Mouse (Mus musculus) limb, embryonic 12.5 days (tissue): ENCODE measurements around the gene Prepl. TPM values are rescaled to one million over a fixed set of nuclear protein-coding genes. Genes with fewer than 3 reads are reported as not detected.

ENCODE experiments used
- ATAC-seq: fragments of 200-750 bp; cut with Nextera tagmentation; 2 replicates; pipeline ENCODE4 v1.8.0; 2017; ENCODE audit warnings: low read depth, moderate TSS enrichment; ENCODE audit not compliant: insufficient number of reproducible peaks, insufficient read depth, low FRiP score, low TSS enrichment
- H3K27ac ChIP-seq: fragments of 300-500 bp; sonication (generic); 2 replicates; pipeline ENCODE4 v1.5.1; 2016; ENCODE audit warnings: mild to moderate bottlenecking, moderate library complexity
- H3K27me3 ChIP-seq: fragments of 300-500 bp; sonication (generic); 2 replicates; pipeline ENCODE4 v1.6.1; 2016; ENCODE audit warnings: mild to moderate bottlenecking, moderate library complexity
- H3K36me3 ChIP-seq: fragments of 300-500 bp; sonication (generic); 2 replicates; pipeline ENCODE4 v1.6.1; 2016; ENCODE audit warnings: mild to moderate bottlenecking, moderate library complexity
- H3K4me1 ChIP-seq: fragments of 300-500 bp; sonication (generic); replicated peaks from 2 replicates; pipeline ENCODE4 v1.6.1; 2016
- H3K4me2 ChIP-seq: fragments of 300-500 bp; sonication (generic); 2 replicates; pipeline ENCODE4 v1.6.1; 2016; ENCODE audit warnings: mild to moderate bottlenecking, moderate library complexity
- H3K4me3 ChIP-seq: fragments of 300-500 bp; sonication (generic); replicated peaks from 2 replicates; pipeline ENCODE4 v1.5.1; 2016; ENCODE audit warnings: mild to moderate bottlenecking
- H3K9ac ChIP-seq: fragments of 300-500 bp; sonication (generic); replicated peaks from 2 replicates; pipeline ENCODE4 v1.6.1; 2016; ENCODE audit warnings: mild to moderate bottlenecking, moderate library complexity
- H3K9me3 ChIP-seq: fragments of 300-500 bp; sonication (generic); 2 replicates; pipeline ENCODE4 v1.6.1; 2016; ENCODE audit warnings: mild to moderate bottlenecking, moderate library complexity
- WGBS: fragments of 180-500 bp; shearing (Covaris S2); methylation state at CpG from one replicate; pipeline ENCODE4 v1.1.7; 2016; 5-methylcytosine and 5-hydroxymethylcytosine counted together
- polyA plus RNA-seq: library from polyadenylated mRNA; unstranded; fragments of >200 nt; fragmentation: Nextera tagmentation; extraction: Ambion mirVana; gene quantifications from 2 replicates; pipeline ENCODE4 v1.2.1, GENCODE M21; 2016

Prepl gene
- polyA plus RNA-seq, 1 experiment from 2014 or later, result 28.7 TPM

GRCm38 (mm10) chr17:85023247-85024167 is 66.5 kb downstream of the Prepl start:
- ATAC-seq, result 0 out of 2 replicates have a peak, but pooled peaks have one; percentile 37
- Histone ChIP-seq H3K27ac (no peak overlapping the region), H3K4me1 (no peaks in the 10 kb centered on the region), H3K27me3 (no peaks in the 10 kb centered on the region), H3K4me2 (no peak overlapping the region), H3K4me3 (no peak overlapping the region), H3K9ac (no peak overlapping the region), H3K9me3 (no peaks in the 10 kb centered on the region), H3K36me3 (peaks cover 12% of the 10 kb centered on the region; the same call in 1 of the 2 replicates)
- 73% methylated on average over 22 of the region's 22 CpGs for WGBS

GRCm38 (mm10) chr17:85020343-85020742 is 69.7 kb downstream of the Prepl start:
- Histone ChIP-seq H3K36me3 (peaks cover 8% of the 10 kb centered on the region; the same call in 1 of the 2 replicates), H3K9ac (no peak overlapping the region), H3K27ac (no peak overlapping the region), H3K27me3 (no peaks in the 10 kb centered on the region), H3K4me3 (no peak overlapping the region), H3K9me3 (no peaks in the 10 kb centered on the region), H3K4me1 (no peaks in the 10 kb centered on the region), H3K4me2 (no peak overlapping the region)
- no peak for ATAC-seq
- 79% methylated on average over 3 of the region's 3 CpGs for WGBS

GRCm38 (mm10) chr17:85018794-85019193 is 71.2 kb downstream of the Prepl start:
- no peaks in the 10 kb centered on the region for H3K4me1 ChIP-seq
- no peaks in the 10 kb centered on the region for H3K27me3 ChIP-seq
- WGBS, result 83% methylated on average over 5 of the region's 5 CpGs
- no peak overlapping the region for H3K4me3 ChIP-seq
- no peak overlapping the region for H3K27ac ChIP-seq
- no peak overlapping the region for H3K9ac ChIP-seq
- no peaks in the 10 kb centered on the region for H3K36me3 ChIP-seq
- no peak overlapping the region for H3K4me2 ChIP-seq
- ATAC-seq, result no peak
- H3K9me3 ChIP-seq, result no peaks in the 10 kb centered on the region

- H3K4me1 ChIP-seq, result no peaks in the 10 kb centered on the region
- H3K4me2 ChIP-seq, result no peak overlapping the region
- H3K27ac ChIP-seq, result no peak overlapping the region
- 88% methylated on average over 3 of the region's 3 CpGs for WGBS
- H3K27me3 ChIP-seq, result no peaks in the 10 kb centered on the region
- no peak overlapping the region for H3K4me3 ChIP-seq
- H3K9me3 ChIP-seq, result no peaks in the 10 kb centered on the region
- no peak for ATAC-seq
- no peaks in the 10 kb centered on the region for H3K36me3 ChIP-seq
- no peak overlapping the region for H3K9ac ChIP-seq
These were observed 71.7 kb downstream of the Prepl start for GRCm38 (mm10) chr17:85018344-85018743.

- Histone ChIP-seq H3K9me3 (no peaks in the 10 kb centered on the region), H3K4me3 (no peak overlapping the region), H3K4me2 (no peak overlapping the region), H3K36me3 (peaks cover 26% of the 10 kb centered on the region), H3K4me1 (no peaks in the 10 kb centered on the region), H3K27ac (no peak overlapping the region), H3K27me3 (no peaks in the 10 kb centered on the region), H3K9ac (no peak overlapping the region)
- 82% methylated on average over 3 of the region's 3 CpGs for WGBS
- no peak for ATAC-seq
These were observed 75.4 kb downstream of the Prepl start for GRCm38 (mm10) chr17:85014632-85015031.

GRCm38 (mm10) chr17:85013485-85013884 is 76.6 kb downstream of the Prepl start:
- Histone ChIP-seq H3K9me3 (no peaks in the 10 kb centered on the region), H3K27me3 (no peaks in the 10 kb centered on the region), H3K4me2 (no peak overlapping the region), H3K36me3 (peaks cover 28% of the 10 kb centered on the region), H3K9ac (no peak overlapping the region), H3K27ac (no peak overlapping the region), H3K4me3 (no peak overlapping the region), H3K4me1 (no peaks in the 10 kb centered on the region)
- 84% methylated on average over 6 of the region's 6 CpGs for WGBS
- ATAC-seq, result no peak

Other genes with a start within 250 kb of the Prepl start
- 91.4 and 95.3 TPM in 2 replicates for gene Ppm1b, start 133.5 kb downstream of the Prepl start, polyA plus RNA-seq
- gene Slc3a1, start 61.9 kb downstream of the Prepl start, polyA plus RNA-seq, result 0.25 and 0.59 TPM in 2 replicates
- 13.0 and 14.3 TPM in 2 replicates for gene Camkmt, start 311 bp upstream of the Prepl start, polyA plus RNA-seq